Comparison of ENCODE assay signal across 8 mouse cellular contexts in genomic region chr6:134929926-134930325, GRCm38 (mm10). TPM values are rescaled to one million over a fixed set of nuclear protein-coding genes. Genes with fewer than 3 reads are reported as not detected.
DNase-seq lines count a peak whose midpoint lies in the region; ATAC-seq and TF ChIP-seq lines count a peak whose summit lies in the region.

No protein-coding gene starts in this region.

- peak overlapping the region; percentile 97 for H3K4me2 ChIP-seq in lung, embryonic 14.5 days
- H3K4me2 ChIP-seq in embryonic facial prominence, embryonic 14.5 days (ENCODE audit: low read depth, low read length), result peak overlapping the region; percentile 94
- H3K4me2 ChIP-seq in limb, embryonic 11.5 days (ENCODE audit: low read depth, severe bottlenecking), result peak overlapping the region; percentile 59

- H3K9ac ChIP-seq in lung, embryonic 14.5 days, result peak overlapping the region; percentile 89
- H3K9ac ChIP-seq in embryonic facial prominence, embryonic 14.5 days (ENCODE audit: low read depth, low read length), result peak overlapping the region; percentile 46; the same call in 1 of the 2 replicates
- no peak overlapping the region for H3K9ac ChIP-seq in limb, embryonic 11.5 days (ENCODE audit: low read length)

- TF ChIP-seq CTCF in lung, embryonic 14.5 days (IDR thresholded peaks at IDR 0.05; ENCODE audit: low read depth), result no peak
- TF ChIP-seq CTCF in small intestine, adult 2 months (IDR thresholded peaks at IDR 0.05; ENCODE audit: extremely low read depth, insufficient read length, insufficient replicate concordance, low read depth, low read length), result no peak

- WGBS in lung, embryonic 14.5 days, result 34% methylated on average over 4 of the region's 4 CpGs
- 45% methylated on average over 4 of the region's 4 CpGs for whole genome bisulfite sequencing in embryonic facial prominence, embryonic 14.5 days
- WGBS in limb, embryonic 11.5 days, result 73% methylated on average over 4 of the region's 4 CpGs
- WGBS in small intestine, adult 2 months, result 11% methylated on average over 4 of the region's 4 CpGs

- no peaks in the 10 kb centered on the region for H3K36me3 ChIP-seq in lung, embryonic 14.5 days (ENCODE audit: insufficient read depth)
- no peaks in the 10 kb centered on the region for H3K36me3 ChIP-seq in embryonic facial prominence, embryonic 14.5 days (ENCODE audit: control insufficient read depth, insufficient read depth, low read length)
- H3K36me3 ChIP-seq in limb, embryonic 11.5 days (ENCODE audit: control insufficient read depth, insufficient read depth, low read length), result no peaks in the 10 kb centered on the region
- H3K36me3 ChIP-seq in small intestine, adult 2 months (ENCODE audit: control insufficient read depth, insufficient read depth, low read length), result 0 out of 2 replicates have a peak, but pooled peaks cover 1% of the 10 kb centered on the region

- no peak for ATAC-seq in lung, embryonic 14.5 days (ENCODE audit: insufficient read depth)
- no peak for ATAC-seq in embryonic facial prominence, embryonic 14.5 days (ENCODE audit: low read depth)
- no peak for ATAC-seq in limb, embryonic 11.5 days (ENCODE audit: insufficient number of reproducible peaks, low FRiP score, low TSS enrichment, low read depth)

- H3K27ac ChIP-seq in lung, embryonic 14.5 days (ENCODE audit: low read depth), result peak overlapping the region; percentile 54
- 0 out of 2 replicates have a peak overlapping the region, but pooled peaks have one; percentile 99 for H3K27ac ChIP-seq in embryonic facial prominence, embryonic 14.5 days (replicated peaks; ENCODE audit: low read depth, low read length)
- H3K27ac ChIP-seq in limb, embryonic 11.5 days (replicated peaks; ENCODE audit: low read depth, low read length), result no peak overlapping the region
- H3K27ac ChIP-seq in small intestine, adult 2 months (ENCODE audit: insufficient read depth, low read depth, low read length), result peak overlapping the region; percentile 21; the same call in 1 of the 2 replicates

- TF ChIP-seq POLR2A in small intestine, adult 2 months (IDR thresholded peaks at IDR 0.05; ENCODE audit: low read depth, low read length), result no peak

- no peak for DNase-seq in lung, embryonic 14.5 days
- no peak for DNase-seq in lung, postnatal 36 days
- no peak for DNase-seq in embryonic facial prominence, embryonic 14.5 days (ENCODE audit: low spot score)
- DNase-seq in limb, embryonic 11.5 days (ENCODE audit: low spot score), result no peak
- DNase-seq in layer of hippocampus, adult 8-10 months (ENCODE audit: low spot score in 2 of 2), result no peak
- DNase-seq in gastrocnemius, postnatal 36 days, result no peak
- no peak for DNase-seq in left cerebral cortex, postnatal 36 days (ENCODE audit: low spot score in 2 of 2)

- H3K4me3 ChIP-seq in lung, embryonic 14.5 days (ENCODE audit: low read depth, low read length), result peak overlapping the region; percentile 58
- peak overlapping the region; percentile 61 for H3K4me3 ChIP-seq in embryonic facial prominence, embryonic 14.5 days (ENCODE audit: low read depth, low read length)
- peak overlapping the region; percentile 41 for H3K4me3 ChIP-seq in limb, embryonic 11.5 days (ENCODE audit: low read depth, low read length)
- peak overlapping the region; percentile 12; the same call in 1 of the 2 replicates for H3K4me3 ChIP-seq in small intestine, adult 2 months (ENCODE audit: low read depth, low read length)

- intact Hi-C loops in gastrocnemius, postnatal 36 days (cut with DNase I), result no loop called here
- intact Hi-C loops in left cerebral cortex, postnatal 36 days (cut with DNase I), result no loop called here

- peaks cover 12% of the 10 kb centered on the region for H3K4me1 ChIP-seq in lung, embryonic 14.5 days (ENCODE audit: insufficient read depth)
- H3K4me1 ChIP-seq in embryonic facial prominence, embryonic 14.5 days (ENCODE audit: control insufficient read depth, insufficient read depth, low read length), result peaks cover 7% of the 10 kb centered on the region
- H3K4me1 ChIP-seq in limb, embryonic 11.5 days (ENCODE audit: control insufficient read depth, insufficient read depth, low read length), result peaks cover 7% of the 10 kb centered on the region; the same call in 1 of the 2 replicates
- H3K4me1 ChIP-seq in small intestine, adult 2 months (ENCODE audit: control insufficient read depth, insufficient read depth, insufficient read length, low read length), result peaks cover 2% of the 10 kb centered on the region; the same call in 1 of the 2 replicates

- H3K9me3 ChIP-seq in lung, embryonic 14.5 days (ENCODE audit: low read depth, low read length), result no peaks in the 10 kb centered on the region
- H3K9me3 ChIP-seq in embryonic facial prominence, embryonic 14.5 days (ENCODE audit: control insufficient read depth, low read length), result no peaks in the 10 kb centered on the region
- no peaks in the 10 kb centered on the region for H3K9me3 ChIP-seq in limb, embryonic 11.5 days (ENCODE audit: control insufficient read depth, low read length)

- H3K27me3 ChIP-seq in lung, embryonic 14.5 days (ENCODE audit: insufficient read depth, low read length), result no peaks in the 10 kb centered on the region
- no peaks in the 10 kb centered on the region for H3K27me3 ChIP-seq in embryonic facial prominence, embryonic 14.5 days (replicated peaks; ENCODE audit: control insufficient read depth, insufficient read depth, low read length)
- no peaks in the 10 kb centered on the region for H3K27me3 ChIP-seq in limb, embryonic 11.5 days (ENCODE audit: control insufficient read depth, insufficient read depth, low read length)
- no peaks in the 10 kb centered on the region for H3K27me3 ChIP-seq in small intestine, adult 2 months (ENCODE audit: control insufficient read depth, insufficient read depth, low read length)

RNA-seq across cellular contexts. Expression of gene Cdkn1b, which starts 9.7 kb away (rescaled TPM):
- polyA plus RNA-seq in lung, embryonic 14.5 days (2014; fragmentation: Nextera tagmentation; extraction: Ambion mirVana), result 12.0 and 13.9 TPM in 2 replicates
- polyA plus RNA-seq in embryonic facial prominence, embryonic 14.5 days (2014; fragmentation: Nextera tagmentation; extraction: Ambion mirVana), result 17.3 and 17.6 TPM in 2 replicates
- polyA plus RNA-seq in limb, embryonic 11.5 days (2014; fragmentation: Nextera tagmentation; extraction: Ambion mirVana), result 13.7 and 16.1 TPM in 2 replicates
- 5.8 and 16.3 TPM in 2 replicates for polyA plus RNA-seq in small intestine, adult 2 months (2012; rRNA removed)
- total RNA-seq in layer of hippocampus, adult 8-10 months (2022), result 10 to 100 TPM; 35.4 to 46.5 (median 40.5) TPM
- 10 to 100 TPM; 35.3 to 39.5 TPM for total RNA-seq in gastrocnemius, postnatal 36 days (2021)
- 10 to 100 TPM; 41.5 to 46.0 TPM for total RNA-seq in left cerebral cortex, postnatal 36 days (2021)

RNA-seq across cellular contexts. Expression of gene Gpr19, which starts 31.5 kb away (rescaled TPM):
- 9.6 and 10.8 TPM in 2 replicates for polyA plus RNA-seq in lung, embryonic 14.5 days (2014; fragmentation: Nextera tagmentation; extraction: Ambion mirVana)
- polyA plus RNA-seq in embryonic facial prominence, embryonic 14.5 days (2014; fragmentation: Nextera tagmentation; extraction: Ambion mirVana), result 8.0 and 8.8 TPM in 2 replicates
- polyA plus RNA-seq in limb, embryonic 11.5 days (2014; fragmentation: Nextera tagmentation; extraction: Ambion mirVana), result 8.9 and 9.8 TPM in 2 replicates
- 1.8 and 6.7 TPM in 2 replicates for polyA plus RNA-seq in small intestine, adult 2 months (2012; rRNA removed)
- total RNA-seq in layer of hippocampus, adult 8-10 months (2022), result 10 to 100 TPM; 25.3 to 28.9 (median 27.3) TPM
- 1 to 10 TPM; 3.5 to 4.6 TPM for total RNA-seq in gastrocnemius, postnatal 36 days (2021)
- total RNA-seq in left cerebral cortex, postnatal 36 days (2021), result 10 to 100 TPM; 20.2 to 24.9 TPM

RNA-seq across cellular contexts. Expression of gene Apold1, which starts 51.6 kb away (rescaled TPM):
- polyA plus RNA-seq in lung, embryonic 14.5 days (2014; fragmentation: Nextera tagmentation; extraction: Ambion mirVana), result 0.43 and 0.83 TPM in 2 replicates
- 5.4 and 5.5 TPM in 2 replicates for polyA plus RNA-seq in embryonic facial prominence, embryonic 14.5 days (2014; fragmentation: Nextera tagmentation; extraction: Ambion mirVana)
- 3.0 and 3.4 TPM in 2 replicates for polyA plus RNA-seq in limb, embryonic 11.5 days (2014; fragmentation: Nextera tagmentation; extraction: Ambion mirVana)
- 0.43 and 0.63 TPM in 2 replicates for polyA plus RNA-seq in small intestine, adult 2 months (2012; rRNA removed)
- total RNA-seq in layer of hippocampus, adult 8-10 months (2022), result 1 to 10 TPM; 2.5 to 3.2 (median 3.1) TPM
- total RNA-seq in gastrocnemius, postnatal 36 days (2021), result 1 to 10 TPM; 1.1 to 4.9 TPM
- total RNA-seq in left cerebral cortex, postnatal 36 days (2021), result 1 to 10 TPM; 3.2 to 8.0 TPM
